Mouse (Mus musculus) heart, adult 9 months (tissue): ENCODE data around the gene Cdkl5.
A peak's percentile ranks its signal among the peaks of the same experiment; 100 is the strongest.

Source experiments
- DNase-seq, 2 experiments: peaks; one replicate each; pipeline ENCODE4 v3.0.0; 2022; ENCODE audit warnings: low spot score in 2 of 2

Gene Cdkl5

DNA sequence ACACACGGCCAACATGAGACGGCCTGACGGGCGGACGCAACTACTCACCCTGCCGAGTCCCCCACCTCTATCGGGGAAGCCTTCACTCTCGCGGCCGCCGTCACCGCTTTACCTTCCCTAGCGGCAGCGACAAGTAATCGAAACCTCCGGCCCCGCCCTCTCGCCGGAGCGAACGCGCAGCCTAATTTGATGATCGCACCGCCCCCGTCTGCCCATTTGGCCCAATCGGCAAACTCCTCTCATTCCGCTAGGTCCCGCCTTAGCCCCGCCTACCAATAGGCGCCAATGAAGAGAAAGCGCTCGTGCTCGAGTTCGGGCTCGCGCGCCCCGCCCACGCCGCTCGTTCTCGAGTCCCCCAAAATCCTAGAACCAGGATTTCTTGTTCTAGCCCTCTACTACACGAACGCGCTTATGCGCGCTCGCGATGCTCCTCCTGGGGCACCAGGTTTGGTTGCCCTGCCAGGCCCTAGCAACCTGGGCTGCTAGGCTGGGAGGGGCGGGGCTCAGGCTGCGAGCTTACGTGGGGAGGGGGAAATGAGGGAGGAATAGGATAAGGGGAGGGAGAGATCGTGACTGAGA is at the start of gene Cdkl5:
Cdkl5 (minus strand) TSS at position 162 of the 579 bp plus-strand sequence.
- DNase-seq, result peak; percentile 93 to 95

DNA sequence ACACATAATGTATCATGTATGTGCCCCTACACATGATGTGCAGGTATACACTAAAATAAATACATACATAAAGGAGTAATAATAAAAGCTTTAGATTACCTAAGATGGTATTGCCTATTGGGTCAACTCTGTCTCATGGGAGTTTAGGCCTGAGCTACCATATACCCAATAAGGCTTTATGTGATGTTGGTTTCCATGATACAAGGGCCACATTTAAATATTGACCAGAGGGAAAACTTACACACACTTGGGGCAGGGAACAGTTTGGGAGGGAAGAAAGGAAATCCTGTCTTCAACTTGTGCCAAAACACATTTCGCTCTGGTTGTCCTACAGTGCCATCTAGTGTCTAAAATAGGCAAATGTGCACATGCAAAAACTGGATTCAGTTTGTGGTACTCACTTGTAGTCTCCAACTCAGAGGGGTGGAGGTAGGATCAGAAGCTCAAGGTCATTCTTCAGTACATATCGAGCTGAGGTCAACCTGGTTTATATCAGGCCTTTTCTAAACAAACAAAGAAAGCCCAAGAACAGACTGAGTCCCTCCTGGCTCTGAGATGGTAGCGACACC is 38.8 kb upstream of the Cdkl5 start:
- peak; percentile 1 to 30 for DNase-seq

DNA sequence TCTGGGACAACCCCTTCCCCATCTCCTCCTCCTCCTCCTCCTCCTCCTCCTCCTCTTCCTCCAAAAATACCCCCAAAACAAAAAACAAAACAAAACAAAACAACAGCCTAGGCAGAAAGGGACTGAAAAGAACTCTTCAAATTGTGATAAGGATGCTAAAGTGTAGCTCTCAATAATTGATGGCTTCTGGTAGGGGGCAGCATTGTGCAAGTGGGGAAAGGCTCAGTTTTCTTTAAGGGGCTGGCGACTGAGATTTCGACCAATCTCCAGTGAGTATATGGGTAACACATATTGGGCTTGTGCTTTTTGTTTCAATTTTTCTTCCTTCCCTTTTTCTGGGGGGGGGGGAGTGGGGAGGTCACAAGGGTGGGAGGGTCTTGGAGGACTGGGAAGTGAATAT is 37.9 kb upstream of the Cdkl5 start:
- DNase-seq, result no peak

DNA sequence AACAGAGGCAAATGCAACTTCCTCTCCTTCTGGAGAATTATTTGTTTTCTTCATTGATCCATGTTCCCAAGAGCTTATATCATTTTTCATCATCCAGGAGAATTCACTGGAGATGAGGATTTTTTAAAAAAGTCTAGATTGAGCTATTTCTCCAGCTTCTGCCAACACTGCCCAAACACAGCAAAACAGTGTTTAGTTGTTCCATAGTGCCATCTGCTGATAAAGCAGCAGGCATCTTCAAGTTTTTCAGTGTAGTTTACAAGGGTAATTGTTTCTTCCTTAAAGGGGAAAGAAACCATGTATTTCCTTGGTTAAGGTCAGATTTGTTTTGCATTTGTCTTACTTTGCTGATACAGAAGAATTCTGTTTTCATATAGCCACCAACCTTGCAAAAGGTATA is 35.7 kb upstream of the Cdkl5 start:
- no peak for DNase-seq

DNA sequence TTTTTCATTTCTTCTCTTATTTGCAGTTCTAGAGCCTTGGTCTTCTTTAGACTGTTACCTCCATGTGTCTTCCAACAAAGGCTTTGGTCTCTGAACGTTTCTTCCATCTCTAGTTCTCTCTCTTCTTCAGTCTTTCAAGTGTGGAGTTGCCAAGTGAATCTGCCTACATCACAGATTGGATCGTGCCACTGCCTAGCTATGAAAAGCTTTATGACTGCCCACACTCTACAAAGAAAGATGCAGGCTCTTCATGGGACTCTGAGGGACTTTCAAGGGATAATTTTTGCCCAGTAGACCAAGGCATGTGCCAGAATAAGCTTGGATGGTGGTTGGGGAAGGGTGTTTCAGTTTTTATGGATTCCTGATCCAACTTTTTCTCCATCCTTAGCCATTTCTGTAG is 30.0 kb upstream of the Cdkl5 start:
- no peak for DNase-seq

DNA sequence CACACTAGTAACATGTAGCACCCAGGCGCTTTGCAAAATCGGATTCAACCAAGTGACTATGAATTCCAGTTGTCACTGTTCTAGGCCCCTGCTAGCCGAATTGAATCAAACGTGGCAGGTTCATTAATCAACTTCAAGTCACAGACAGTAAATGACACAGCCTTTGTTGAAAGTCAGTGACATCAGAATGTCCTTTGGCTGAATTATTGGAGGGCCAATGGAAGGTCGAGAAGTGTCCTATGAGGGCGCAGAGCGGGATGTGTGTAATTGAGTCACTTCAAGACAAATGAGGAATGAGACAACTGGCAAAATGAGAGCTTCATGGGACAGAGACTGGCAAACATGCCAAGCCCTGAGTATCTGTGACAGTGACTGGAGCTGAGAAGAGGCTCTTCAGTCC is 27.0 kb upstream of the Cdkl5 start:
- no peak for DNase-seq

DNA sequence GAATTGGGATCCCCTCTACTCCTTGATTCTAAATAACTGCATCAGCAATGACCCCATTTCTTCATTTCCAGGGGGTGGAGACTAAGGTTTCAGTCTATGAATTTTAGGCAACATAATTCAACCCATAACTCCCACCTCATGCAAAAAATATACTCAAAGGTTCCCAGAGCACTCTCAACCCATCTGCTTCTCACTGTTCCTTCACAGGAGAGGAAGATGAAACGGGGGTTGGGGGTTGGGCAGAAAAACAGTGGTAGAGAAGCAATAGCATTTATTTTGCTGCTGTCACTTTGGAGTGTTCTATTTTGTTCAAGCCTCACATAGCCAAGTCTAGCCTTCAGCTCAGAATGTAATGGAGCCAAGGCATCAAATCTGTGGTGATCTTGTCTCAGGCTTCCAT is 23.7 kb upstream of the Cdkl5 start:
- DNase-seq, result no peak

DNA sequence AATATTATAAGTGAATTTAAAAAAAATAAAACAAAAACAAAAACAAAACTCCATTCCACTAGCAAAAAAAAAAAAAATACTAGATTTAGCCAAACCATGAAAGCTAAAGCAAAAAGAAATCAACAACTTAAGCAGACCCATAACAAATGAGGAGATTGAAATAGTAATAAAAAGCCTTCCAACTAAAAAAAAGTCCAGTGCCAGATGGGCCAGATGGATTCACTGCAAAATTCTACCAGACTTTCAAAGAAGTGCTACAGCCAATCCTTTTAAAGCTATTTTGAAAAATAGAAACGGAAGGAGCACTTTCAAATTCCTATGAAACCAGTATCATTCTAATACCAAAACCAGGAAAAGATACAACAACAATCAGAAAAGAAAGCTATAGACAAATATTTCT is 11.8 kb upstream of the Cdkl5 start:
- no peak for DNase-seq

DNA sequence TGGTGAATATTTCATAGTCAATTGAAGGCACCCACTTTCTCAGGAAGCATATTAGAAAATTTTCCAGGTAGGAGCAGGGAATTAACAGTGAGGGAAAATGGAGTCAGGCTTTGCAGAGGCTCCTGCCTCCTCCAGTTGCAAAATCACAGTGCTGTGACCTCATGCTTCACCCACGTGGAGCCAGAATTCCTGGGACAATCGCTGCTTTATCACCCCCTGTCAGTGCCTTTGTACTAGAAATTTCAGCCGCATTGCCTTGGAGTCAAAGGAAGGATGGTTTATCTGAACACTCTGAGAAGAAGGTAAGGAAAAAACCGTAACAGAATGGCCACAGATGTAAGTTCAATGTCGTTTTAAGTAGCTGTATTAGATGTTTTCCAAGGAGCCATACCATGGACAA is 1.5 kb upstream of the Cdkl5 start:
- no peak for DNase-seq

DNA sequence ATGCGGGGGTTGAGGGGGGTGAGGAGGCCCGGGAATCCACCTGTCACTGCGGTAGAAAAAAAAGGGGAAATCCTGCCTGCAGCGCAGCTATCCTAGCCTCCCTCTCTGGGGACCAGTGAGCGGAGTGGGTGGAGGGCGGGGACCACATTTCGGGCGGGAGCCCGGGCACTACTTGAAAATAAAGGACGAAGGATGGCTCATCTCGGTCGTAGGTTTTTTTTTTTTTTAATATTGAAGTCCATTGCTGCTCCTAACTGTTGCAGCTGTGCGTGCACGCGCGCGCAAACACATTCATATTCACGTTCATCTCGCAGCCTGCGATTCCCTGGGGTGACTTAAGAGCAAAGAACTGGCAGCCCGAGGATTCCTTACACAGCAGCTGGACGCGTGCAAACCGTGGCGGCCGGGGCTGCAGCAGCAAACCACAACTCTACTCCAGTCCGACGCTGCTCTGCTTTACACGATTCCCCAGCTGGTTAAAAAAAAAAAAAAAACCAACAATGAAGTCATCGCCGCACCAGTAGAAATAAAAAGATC is 695 bp upstream of the Cdkl5 start:
- DNase-seq, result peak; percentile 19 to 29

DNA sequence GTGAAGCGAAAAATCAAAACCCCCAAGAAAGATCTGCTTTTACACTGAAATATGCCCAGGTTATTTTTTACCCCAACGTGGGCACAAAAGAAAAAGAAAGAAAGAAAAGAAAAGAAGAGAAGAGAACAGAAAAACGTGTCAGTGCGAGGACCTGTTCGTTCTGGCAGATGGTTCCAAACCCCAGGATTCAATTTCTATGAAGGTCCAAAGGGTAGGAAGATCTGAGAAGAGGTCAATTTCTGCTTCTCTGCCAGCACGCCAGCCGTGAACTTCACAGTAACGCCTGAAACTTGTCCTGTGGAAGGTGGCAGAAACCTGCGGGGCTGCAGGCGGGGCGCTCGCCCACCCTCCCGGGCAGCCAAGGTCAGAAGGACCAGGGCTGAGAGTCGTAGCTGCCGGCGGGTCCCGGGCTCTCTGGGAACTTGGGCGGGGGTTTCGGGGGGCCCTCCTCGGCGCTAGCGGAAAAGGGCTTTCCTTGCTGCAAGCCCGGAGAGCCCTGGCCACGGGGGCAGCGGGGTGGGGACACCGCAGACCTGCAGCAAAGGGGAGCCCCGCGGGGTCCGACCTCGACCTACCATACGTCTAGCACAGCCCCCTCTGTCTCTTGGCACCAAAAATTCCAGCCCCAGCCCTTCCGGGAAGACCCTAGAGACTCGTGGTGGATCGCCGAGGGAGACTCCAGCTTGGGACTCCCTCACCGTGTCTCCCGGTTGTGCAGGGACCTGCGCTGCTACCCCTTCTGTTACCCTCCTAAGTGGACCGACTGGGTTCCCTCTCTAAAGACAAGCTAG is 560 bp downstream of the Cdkl5 start:
- no peak for DNase-seq

DNA sequence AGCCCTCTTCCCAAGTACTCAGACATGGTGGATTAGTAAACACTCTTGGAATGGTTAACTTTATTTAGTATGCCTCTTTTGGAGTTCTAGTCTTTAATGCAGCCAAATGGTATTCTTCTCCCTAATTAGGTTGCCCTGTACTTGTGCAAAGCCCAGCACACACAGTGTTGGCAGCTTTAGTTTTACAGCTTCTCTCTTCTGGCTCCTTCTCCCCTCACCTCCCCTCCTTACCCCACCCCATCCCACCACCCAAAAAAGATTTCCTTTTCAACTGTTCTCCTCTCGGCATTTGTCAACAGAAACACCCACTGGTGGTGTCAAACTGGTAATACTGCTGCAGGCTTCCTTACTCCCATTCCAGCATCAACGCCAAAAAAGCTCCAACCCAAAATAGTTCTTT is 1.8 kb downstream of the Cdkl5 start:
- no peak for DNase-seq

DNA sequence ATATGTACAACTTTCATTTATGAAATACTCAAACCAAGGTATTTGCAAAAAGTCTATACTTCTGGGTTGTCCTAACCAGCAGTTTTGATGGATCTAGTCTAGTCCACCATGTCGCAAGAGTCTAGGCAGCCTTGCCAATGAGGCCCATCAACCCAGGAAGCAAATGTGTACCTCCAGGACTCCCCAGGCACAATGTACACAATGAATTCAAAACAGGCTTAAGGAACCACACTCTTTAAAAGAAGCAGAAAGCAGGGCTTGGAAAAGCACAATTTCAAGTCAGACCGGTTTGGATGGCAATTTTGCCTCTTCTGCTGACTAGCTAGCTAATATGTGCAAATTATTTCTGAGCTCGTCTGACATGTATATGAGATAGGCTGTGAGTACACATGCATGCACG is 4.2 kb downstream of the Cdkl5 start:
- no peak for DNase-seq

DNA sequence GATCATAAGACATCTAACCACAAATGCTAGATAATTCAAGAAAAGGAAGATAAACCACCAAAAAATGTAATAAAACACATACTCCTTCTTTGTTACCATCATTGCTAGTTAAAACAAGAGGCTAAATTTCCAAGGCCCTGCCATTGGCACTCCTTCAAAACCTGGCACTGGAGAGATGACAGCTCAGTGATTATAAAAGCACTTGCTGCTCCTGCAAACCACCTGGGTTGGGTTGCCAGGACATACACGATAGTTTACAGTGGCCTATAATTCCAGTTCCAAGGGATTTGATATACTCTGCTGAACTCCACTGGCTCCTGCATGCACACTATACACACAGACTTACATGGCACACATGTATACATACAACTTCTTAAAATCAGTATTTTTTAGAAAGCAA is 16.6 kb downstream of the Cdkl5 start:
- no peak for DNase-seq

DNA sequence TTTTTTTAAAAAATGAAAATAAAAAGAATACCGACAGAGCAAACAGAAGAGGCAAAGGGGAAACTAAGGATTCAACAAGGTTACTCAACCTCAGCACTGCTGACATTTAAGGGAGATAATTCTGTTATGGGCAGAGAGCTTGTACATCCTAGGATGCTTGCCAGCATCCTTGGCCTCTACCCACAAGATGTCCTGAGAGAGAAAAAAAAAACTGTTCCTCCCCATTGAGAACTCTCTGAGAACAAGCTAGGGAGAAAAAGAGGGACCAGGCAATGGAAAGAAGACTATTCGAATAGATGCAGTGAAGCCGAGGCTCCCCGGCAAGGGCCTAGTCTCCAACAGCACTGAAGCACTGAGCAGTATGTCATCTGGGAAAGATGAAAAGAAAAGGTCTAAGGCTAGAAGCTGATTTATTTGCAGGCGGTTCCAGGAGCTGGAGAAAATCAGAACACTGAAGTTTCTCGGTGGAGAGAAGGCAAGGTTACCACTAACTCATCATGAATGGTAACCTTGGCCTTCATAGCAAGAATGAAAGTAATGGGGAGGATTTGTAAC is 22.4 kb downstream of the Cdkl5 start:
- no peak for DNase-seq

DNA sequence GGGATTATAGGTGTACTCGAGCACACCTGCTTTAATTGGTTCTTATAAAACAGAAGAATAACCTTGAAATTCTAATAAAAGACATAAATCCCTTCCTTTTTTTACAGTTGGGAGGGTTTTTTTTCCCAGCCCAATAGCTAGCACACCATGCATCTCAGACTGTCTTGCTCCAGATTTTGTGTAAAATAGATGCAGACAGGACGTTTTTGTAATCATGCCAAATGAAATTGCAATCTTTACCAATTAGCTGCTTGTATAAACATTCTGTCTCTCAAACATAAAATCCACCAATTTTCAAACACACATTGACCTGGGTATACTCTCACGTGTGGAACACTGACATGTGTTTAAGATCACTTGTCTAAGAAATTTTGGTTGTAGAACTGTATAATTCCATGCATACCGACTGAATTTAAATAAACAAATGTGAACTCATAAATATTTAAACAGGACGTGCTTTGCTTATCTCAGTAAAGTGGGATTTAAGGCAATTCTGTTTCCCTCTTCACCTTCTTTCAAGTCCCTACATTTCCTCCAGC is 35.8 kb downstream of the Cdkl5 start:
- no peak for DNase-seq

DNA sequence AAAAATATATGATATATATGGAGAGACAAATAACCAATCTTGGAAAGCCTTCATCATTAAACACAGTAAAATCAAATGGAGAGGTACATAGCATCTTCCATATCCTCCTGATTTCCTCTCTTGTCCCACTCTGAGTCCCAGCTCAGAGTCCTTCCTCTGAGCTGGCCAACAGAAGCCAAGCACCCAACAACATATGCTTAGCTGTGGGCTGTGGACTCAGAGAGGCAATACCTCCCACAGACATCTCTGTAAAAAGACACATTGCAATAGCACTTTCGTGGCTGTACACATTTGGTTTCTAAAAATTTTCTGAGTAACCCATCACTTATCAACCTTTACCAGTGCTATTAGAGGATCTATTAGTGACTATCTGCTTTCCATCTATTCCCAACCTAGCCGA is 44.9 kb downstream of the Cdkl5 start:
- no peak for DNase-seq

DNA sequence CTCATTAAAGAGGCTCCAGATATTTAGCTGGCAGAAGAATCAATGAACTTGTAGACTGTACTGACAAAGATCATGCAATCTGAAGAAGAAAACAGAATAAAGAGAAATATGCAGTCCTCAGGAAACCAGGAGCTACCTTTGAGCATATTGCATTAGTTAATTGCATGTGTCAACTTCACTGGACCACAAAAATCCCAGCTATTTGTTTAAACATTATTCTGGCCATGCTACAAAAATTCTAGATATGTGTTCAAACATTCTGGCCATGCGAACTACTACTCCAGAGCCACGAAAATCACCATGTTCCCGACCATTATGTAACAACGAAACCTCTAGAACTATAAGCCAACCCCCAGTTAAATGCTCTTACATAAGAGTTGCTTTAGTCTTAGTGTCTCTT is 49.8 kb downstream of the Cdkl5 start:
- DNase-seq, result no peak

DNA sequence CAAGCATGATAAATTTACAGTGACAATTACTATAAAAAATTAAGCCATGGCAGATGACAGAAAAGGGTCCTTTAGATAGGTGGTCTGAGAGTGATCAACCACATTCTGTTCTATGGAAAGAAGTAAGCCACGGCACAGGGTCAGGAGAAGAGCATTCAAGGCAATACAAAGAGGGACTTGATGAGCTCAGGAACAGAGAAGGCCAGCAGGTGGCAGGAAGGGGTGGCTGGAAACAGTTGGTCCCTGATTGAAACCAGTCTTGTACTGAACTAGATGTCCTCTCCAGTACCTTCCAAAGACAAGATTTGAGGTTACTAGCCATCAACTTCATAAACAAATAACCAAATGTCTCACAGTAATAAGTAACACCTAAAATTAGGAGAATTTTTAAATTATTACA is 59.0 kb downstream of the Cdkl5 start:
- DNase-seq, result peak in 1 of 2 experiments; percentile 14

DNA sequence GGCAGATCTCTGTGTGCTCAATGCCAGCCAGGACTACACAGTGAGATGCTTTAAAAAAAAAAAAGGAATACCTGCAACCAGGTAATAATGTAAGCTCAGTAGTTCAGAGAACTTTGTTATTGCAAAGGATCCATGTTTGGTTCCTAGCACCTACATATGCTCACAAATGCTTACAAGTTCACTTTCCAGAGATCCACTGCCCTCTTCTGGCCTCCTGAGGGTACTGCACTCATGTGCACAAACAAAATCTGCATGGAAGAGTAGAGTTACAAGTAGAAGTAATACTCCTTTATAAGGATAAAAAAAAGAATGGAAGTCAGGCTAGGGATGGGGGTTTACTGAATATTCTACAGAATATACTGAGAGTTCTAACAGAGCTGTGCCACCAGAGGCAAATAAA is 63.8 kb downstream of the Cdkl5 start:
- DNase-seq, result no peak

DNA sequence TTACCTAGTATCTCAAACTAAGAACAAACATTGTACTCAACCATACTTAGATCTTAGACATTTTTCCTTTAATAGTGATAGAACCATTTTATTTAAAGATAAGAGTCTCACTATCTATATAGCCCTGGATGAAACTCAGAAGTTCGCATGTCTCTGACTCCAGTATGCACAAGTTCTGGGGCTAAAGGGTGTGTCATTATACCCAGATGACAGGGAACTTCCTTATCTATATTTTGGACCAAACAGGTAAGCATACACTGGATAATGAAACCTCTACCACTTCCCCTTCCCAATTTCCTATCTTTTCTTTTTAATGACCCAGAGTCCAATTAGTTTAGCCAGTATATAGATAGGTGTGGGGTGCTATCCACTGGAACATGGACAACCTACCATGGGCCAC is 65.6 kb downstream of the Cdkl5 start:
- no peak for DNase-seq

DNA sequence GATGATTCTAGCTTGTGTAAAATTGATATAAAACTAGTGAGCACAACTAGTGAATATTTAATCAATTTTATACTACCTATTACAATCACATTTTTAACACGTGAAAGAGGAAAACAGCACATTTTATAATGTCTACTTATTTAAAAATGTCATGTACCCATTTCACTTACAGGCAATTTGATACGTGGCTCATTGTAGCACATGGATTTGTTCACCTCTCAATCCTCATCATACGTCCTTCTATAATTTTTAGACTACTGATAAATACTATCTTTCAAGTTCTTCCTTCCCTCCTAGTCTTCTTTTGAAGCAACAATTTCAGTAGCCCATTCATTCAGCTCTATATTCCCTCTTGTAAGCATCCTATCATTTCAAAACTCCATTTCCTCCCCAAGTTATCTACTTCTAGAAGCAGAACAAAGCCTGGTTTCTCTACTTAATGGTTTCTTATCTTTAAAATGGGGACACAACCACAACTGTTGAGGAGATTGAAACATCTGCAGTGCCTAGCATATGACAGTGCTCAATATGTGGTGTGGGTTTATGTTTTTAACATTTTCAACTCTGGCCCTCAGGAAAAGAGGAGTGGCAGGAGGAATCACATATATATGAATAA is 75.4 kb downstream of the Cdkl5 start:
- no peak for DNase-seq
